Mouse (Mus musculus) natural killer cell, adult 2 months (primary cell): ENCODE measurements around the gene Snapc3.
"Not testable (repeated sequence)": the region's sequence is repeated elsewhere in the genome, so short reads cannot be mapped to it uniquely, and the experiment has no call there.

ENCODE experiments used
- DNase-seq, 2 experiments: peaks; one replicate each; pipeline ENCODE4 v3.0.0; 2022; ENCODE audit warnings: low spot score in 2 of 2

Snapc3 gene

GRCm38 (mm10) chr4:83500154-83501036 is 82.9 kb downstream of the Snapc3 start:
- DNase-seq, result no peak

- no peak for DNase-seq
Observed at GRCm38 (mm10) chr4:83501037-83501430, 83.5 kb downstream of the Snapc3 start.

- DNase-seq, result no peak
Observed at GRCm38 (mm10) chr4:83509600-83509999, 92.1 kb downstream of the Snapc3 start.

GRCm38 (mm10) chr4:83511083-83511482 is 93.6 kb downstream of the Snapc3 start:
- no peak for DNase-seq

GRCm38 (mm10) chr4:83512217-83512616 is 94.7 kb downstream of the Snapc3 start:
- DNase-seq, result no peak

- no peak for DNase-seq
Observed at GRCm38 (mm10) chr4:83512644-83513043, 95.1 kb downstream of the Snapc3 start.

- no peak for DNase-seq
Observed at GRCm38 (mm10) chr4:83514183-83514582, 96.7 kb downstream of the Snapc3 start.

- DNase-seq, result no peak
Observed at GRCm38 (mm10) chr4:83514976-83515669, 97.6 kb downstream of the Snapc3 start.

GRCm38 (mm10) chr4:83516144-83516543 is 98.6 kb downstream of the Snapc3 start:
- DNase-seq, result not testable (repeated sequence)
